Mouse (Mus musculus) ES-Bruce4 (cell line): ENCODE data around the gene Calhm5.

ENCODE experiments used
- CTCF ChIP-seq: IDR thresholded peaks from one replicate; pipeline ENCODE4 v1.8.1; 2011; ENCODE audit warnings: low read depth, low read length
- POLR2A ChIP-seq: IDR thresholded peaks from one replicate; pipeline ENCODE4 v1.8.1; 2011; ENCODE audit warnings: low read length; ENCODE audit not compliant: insufficient read depth

DNA sequence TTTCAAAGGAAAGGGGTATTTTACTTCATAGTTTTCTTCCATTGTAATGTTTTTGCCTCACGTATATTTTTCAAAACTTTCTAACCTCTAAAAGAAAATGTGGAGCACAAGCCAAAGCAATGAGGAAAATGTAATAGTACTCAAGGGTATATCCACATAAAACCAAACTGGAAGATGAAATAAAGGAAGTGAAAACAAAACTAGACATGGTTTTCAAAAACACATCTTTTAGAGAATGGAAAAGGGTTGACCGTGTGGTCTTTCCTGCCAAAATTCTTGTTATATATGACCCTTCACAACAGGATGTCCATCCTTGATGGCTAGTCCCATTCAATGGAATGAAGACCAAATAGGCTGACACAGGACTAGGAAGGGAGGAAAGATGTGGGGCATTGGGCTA lies 22.1 kb upstream of the Calhm5 start:
- TF ChIP-seq POLR2A (no peak), CTCF (no peak)
